Mouse (Mus musculus) frontal cortex, postnatal 25 days (tissue): ENCODE data around the gene Olfr1025-ps1.

Source experiments
- DNase-seq, 2 experiments: peaks; one replicate each; pipeline ENCODE4 v3.0.0; 2022; ENCODE audit warnings: low spot score in 2 of 2

Olfr1025-ps1 gene

DNA sequence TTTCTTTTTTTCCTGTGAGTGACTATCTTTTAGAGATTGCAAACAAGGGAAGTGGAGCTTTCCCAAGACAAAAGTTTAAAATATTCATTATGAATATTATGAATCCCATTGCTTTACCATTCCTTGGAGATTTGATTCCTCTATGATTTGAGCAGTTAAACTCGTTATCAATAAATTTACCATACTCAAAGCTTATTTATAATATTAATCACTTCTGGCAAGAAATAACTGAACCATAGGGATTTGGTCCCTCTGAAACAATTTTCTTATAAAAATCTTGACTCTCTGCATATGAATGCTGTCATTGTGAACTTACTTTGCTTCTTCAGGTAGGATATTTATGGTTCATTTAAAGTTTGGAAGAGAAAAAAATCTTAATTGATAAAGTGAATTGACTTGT is at the start of gene Olfr1025-ps1:
TSS of gene Olfr1025-ps1 (plus strand) at position 301 of the 400 bp plus-strand sequence.
- DNase-seq: no peak

DNA sequence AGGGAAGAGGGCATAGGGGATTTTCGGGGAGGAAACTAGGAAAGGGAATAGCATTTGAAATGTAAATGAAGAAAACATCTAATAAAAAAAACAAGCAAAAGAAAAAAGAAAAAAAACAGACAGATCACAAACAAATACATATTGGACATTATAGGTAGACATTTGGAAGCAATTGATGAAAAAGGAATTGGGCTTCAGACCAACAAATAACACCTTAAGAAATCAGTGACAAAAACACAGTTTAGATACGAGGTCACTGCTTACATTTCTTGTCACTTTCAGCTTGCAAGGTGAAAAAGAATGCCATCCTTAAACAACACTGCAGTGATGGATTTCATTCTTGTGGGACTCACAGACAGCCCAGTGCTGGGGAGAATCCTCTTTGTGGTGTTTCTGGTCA is 46.7 kb upstream of the Olfr1025-ps1 start, which contains the start of gene Olfr1022:
TSS of gene Olfr1022 (plus strand) at position 301 of the 400 bp plus-strand sequence.
- no peak for DNase-seq

DNA sequence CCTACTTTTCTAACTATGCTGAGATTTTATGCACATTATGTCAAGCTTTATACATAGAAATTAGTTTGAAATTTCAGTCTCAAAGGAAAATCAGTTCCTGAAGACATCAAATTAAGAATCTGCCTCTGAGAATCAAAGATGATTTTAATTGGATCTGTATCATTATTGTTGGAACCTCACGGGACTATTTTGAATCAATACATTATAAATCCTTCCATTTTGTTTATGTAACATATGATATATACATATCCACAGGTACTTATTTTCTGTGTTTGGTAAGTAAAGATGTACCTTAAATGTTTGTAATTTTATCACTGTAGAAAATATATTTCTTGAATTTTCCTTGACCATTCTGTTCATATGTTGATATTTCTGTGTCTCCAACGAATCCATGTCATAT is 29.7 kb upstream of the Olfr1025-ps1 start, which contains the start of gene Olfr1023:
TSS of gene Olfr1023 (plus strand) at position 301 of the 400 bp plus-strand sequence.
- no peak for DNase-seq

DNA sequence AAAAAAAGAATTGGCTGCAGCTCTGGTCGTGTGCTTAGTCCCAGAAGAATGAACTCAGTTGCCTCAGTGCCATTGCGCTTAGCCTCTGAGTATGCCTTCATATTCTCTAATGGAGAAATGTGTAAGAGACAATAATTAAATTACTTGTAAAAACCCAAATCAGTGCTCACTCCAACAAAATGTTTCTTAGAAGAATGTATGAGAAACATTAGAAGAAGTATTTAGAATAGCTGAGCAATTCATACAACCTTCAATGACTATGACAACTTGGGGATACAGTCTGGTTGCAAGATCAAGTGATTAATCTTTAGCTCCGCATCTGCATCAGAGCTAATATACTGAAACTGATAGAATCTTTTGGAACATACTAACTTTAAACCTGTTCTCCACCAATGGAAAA is 10.0 kb upstream of the Olfr1025-ps1 start, which contains the start of gene Olfr1024:
TSS of gene Olfr1024 (minus strand) at position 101 of the 400 bp plus-strand sequence.
- no peak for DNase-seq

DNA sequence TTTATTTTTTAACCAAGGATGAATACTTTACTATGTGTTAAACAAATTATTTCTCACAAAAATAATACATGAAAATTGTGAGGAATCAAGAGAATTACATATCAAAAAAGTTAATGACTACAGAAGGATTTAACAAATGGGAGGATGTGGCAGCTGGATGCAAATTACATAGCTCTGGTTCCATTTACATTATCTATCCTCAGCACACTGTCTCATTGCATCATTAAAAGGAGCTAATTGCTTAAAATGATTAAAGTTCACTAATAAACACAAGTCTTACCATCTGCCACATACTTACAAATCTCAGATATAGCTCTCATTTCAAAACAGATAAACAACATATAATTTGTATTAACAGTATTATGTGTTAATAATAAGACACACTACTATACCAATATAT is 1.8 kb upstream of the Olfr1025-ps1 start:
- DNase-seq: no peak

DNA sequence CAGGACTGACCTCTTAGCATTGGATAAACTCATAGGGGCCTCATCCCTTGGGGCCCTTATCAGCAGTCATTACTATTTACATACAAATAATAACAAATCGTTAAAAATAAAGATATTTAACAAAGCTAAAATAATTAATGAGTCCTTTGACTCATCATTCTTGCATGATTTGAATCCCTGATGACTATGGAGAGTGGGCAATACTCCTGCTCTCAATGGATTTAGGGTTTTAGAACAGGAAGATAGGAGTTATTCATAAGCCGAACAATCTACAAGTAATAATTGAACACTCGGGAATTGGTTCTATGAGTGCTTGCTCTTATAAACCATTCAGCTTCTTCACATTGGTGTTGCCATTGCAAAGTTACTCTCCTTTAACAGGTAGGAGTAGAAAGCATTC is 6.3 kb downstream of the Olfr1025-ps1 start, which contains the start of gene Olfr1026:
TSS of gene Olfr1026 (plus strand) at position 301 of the 400 bp plus-strand sequence.
- DNase-seq: no peak

DNA sequence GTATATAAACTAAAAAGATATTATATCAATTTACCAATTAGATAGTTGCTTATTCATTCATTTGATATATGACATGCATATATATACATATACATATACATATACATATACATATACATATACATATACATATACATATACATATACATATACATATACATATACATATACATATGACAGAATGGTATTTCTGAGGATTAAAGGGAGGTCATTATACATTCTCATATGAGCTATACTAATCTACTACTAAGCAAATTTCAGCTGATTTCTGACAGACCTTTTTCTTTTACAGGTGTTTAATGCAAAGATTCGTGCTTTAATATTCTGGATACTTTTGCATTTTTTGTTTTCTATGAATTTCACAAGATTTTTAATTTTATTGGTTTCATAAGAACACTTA is 35.1 kb downstream of the Olfr1025-ps1 start, which contains the start of gene Olfr1028:
TSS of gene Olfr1028 (plus strand) at position 301 of the 400 bp plus-strand sequence.
- no peak for DNase-seq
